Mouse (Mus musculus): ENCODE measurements around the gene Zfp597. TPM values are rescaled to one million over a fixed set of nuclear protein-coding genes. Genes with fewer than 3 reads are reported as not detected.
"Not testable (repeated sequence)": the region's sequence is repeated elsewhere in the genome, so short reads cannot be mapped to it uniquely, and the experiment has no call there.

Zfp597 gene
- polyA plus RNA-seq, 1 experiment from 2014 or later, result 5.9 TPM

DNA sequence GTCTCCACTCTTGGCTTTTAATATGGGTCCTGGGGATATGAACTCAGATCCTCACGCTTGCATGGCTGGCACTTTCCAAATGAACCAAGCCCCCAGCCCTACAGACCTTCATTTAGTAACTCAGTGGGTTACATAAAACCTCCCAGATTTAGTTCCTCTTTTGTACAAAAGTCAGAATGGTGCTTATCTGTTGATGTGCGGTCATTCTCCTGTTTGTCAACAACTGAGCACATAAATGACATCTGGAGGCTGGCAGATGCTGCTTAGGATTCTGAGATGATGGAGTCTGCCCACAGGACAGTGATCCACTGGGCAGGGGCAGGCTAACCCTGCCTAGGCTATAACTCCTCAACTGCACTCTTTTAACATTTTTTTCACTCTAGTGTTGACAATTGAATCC, 54.6 kb downstream of the Zfp597 start:
- no peak overlapping the region for H3K4me2 ChIP-seq
- DNase-seq (ENCODE audit: low spot score) (no peak), ATAC-seq (replicated peaks; ENCODE audit: low FRiP score) (no peak)
- H3K4me1 ChIP-seq (replicated peaks; ENCODE audit: control insufficient read depth, insufficient read depth, low read length), result no peaks in the 10 kb centered on the region
- H3K27me3 ChIP-seq (replicated peaks; ENCODE audit: control insufficient read depth, insufficient read depth, low read length), result no peaks in the 10 kb centered on the region
- H3K9ac ChIP-seq (ENCODE audit: low read depth, low read length), result no peak overlapping the region
- no peak overlapping the region for H3K4me3 ChIP-seq (ENCODE audit: low read depth, low read length)
- no peak overlapping the region for H3K27ac ChIP-seq (ENCODE audit: low read depth, low read length)
- WGBS, result 65% methylated on average over 2 of the region's 2 CpGs
- H3K36me3 ChIP-seq (ENCODE audit: control insufficient read depth, insufficient read depth, low read length), result no peaks in the 10 kb centered on the region
- H3K9me3 ChIP-seq (ENCODE audit: control insufficient read depth, low read length), result no peaks in the 10 kb centered on the region

- Histone ChIP-seq H3K27ac (ENCODE audit: low read depth, low read length) (no peak overlapping the region), H3K9me3 (ENCODE audit: control insufficient read depth, low read length) (no peaks in the 10 kb centered on the region), H3K36me3 (ENCODE audit: control insufficient read depth, insufficient read depth, low read length) (no peaks in the 10 kb centered on the region), H3K27me3 (replicated peaks; ENCODE audit: control insufficient read depth, insufficient read depth, low read length) (no peaks in the 10 kb centered on the region), H3K4me1 (replicated peaks; ENCODE audit: control insufficient read depth, insufficient read depth, low read length) (no peaks in the 10 kb centered on the region), H3K4me3 (ENCODE audit: low read depth, low read length) (no peak overlapping the region), H3K4me2 (no peak overlapping the region), H3K9ac (ENCODE audit: low read depth, low read length) (no peak overlapping the region)
- no peak for DNase-seq (ENCODE audit: low spot score)
- WGBS, result 53% methylated on average over 3 of the region's 3 CpGs
- no peak for ATAC-seq (replicated peaks; ENCODE audit: low FRiP score)
Observed at GRCm38 (mm10) chr16:3828021-3828420, 56.3 kb downstream of the Zfp597 start.

- H3K9ac ChIP-seq (ENCODE audit: low read depth, low read length), result no peak overlapping the region
- ATAC-seq (replicated peaks; ENCODE audit: low FRiP score), result no peak
- no peak overlapping the region for H3K4me3 ChIP-seq (ENCODE audit: low read depth, low read length)
- 81% methylated on average over 2 of the region's 2 CpGs for WGBS
- H3K4me1 ChIP-seq (replicated peaks; ENCODE audit: control insufficient read depth, insufficient read depth, low read length), result no peaks in the 10 kb centered on the region
- no peaks in the 10 kb centered on the region for H3K36me3 ChIP-seq (ENCODE audit: control insufficient read depth, insufficient read depth, low read length)
- H3K9me3 ChIP-seq (ENCODE audit: control insufficient read depth, low read length), result no peaks in the 10 kb centered on the region
- H3K4me2 ChIP-seq, result no peak overlapping the region
- H3K27me3 ChIP-seq (replicated peaks; ENCODE audit: control insufficient read depth, insufficient read depth, low read length), result no peaks in the 10 kb centered on the region
- H3K27ac ChIP-seq (ENCODE audit: low read depth, low read length), result no peak overlapping the region
- DNase-seq (ENCODE audit: low spot score), result no peak
Observed at GRCm38 (mm10) chr16:3820202-3820601, 64.2 kb downstream of the Zfp597 start.

DNA sequence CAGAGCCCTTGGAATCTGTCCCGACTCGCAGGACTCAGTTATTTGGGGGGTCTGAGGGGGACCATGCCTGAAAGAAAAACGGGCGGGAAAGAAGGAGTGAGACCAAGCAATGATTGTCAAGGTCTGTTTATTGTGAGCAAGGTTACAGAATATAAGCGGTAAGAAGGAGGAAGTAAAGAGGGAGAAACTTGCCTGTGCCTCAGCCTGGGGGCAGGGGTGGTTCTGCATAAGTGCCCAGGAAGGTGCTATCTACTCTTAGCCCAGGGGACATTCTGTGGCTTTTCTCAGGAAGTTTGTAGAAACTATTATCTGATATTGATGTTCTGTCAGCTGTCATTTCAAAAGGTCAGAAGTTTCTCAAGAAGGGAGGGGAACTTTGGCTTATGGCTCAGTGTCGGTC, 69.7 kb downstream of the Zfp597 start:
- H3K4me3 ChIP-seq (ENCODE audit: low read depth, low read length); DNase-seq (ENCODE audit: low spot score); H3K36me3 ChIP-seq (ENCODE audit: control insufficient read depth, insufficient read depth, low read length); H3K4me1 ChIP-seq (replicated peaks; ENCODE audit: control insufficient read depth, insufficient read depth, low read length); ATAC-seq (replicated peaks; ENCODE audit: low FRiP score); H3K9me3 ChIP-seq (ENCODE audit: control insufficient read depth, low read length); H3K27me3 ChIP-seq (replicated peaks; ENCODE audit: control insufficient read depth, insufficient read depth, low read length); H3K9ac ChIP-seq (ENCODE audit: low read depth, low read length); H3K27ac ChIP-seq (ENCODE audit: low read depth, low read length); H3K4me2 ChIP-seq: not testable (repeated sequence)
- WGBS, result 72% methylated on average over 6 of the region's 6 CpGs

Small RNAs within 50 kb of the gene (microRNA-seq; reads per million reads assigned to microRNA genes)
- not detected for gene Gm23493 (ENCODE audit: borderline number of aligned reads)

Other genes with a start within 250 kb of the Zfp597 start
- 0.05 and 0.21 TPM in 2 replicates for gene Mefv, start 166.5 kb downstream of the Zfp597 start, polyA plus RNA-seq (2014; fragmentation: Nextera tagmentation; extraction: Ambion mirVana)
- gene Zfp263, start 140.5 kb downstream of the Zfp597 start, polyA plus RNA-seq (2014; fragmentation: Nextera tagmentation; extraction: Ambion mirVana), result 31.8 and 33.1 TPM in 2 replicates
- gene Olfr15, start 53.7 kb downstream of the Zfp597 start, polyA plus RNA-seq (2014; fragmentation: Nextera tagmentation; extraction: Ambion mirVana), result not detected in 2 replicates
- 0.47 and 0.62 TPM in 2 replicates for gene Zfp174, start 37.3 kb downstream of the Zfp597 start, polyA plus RNA-seq (2014; fragmentation: Nextera tagmentation; extraction: Ambion mirVana)
- 44.3 and 51.2 TPM in 2 replicates for gene Naa60, start 12.2 kb downstream of the Zfp597 start, polyA plus RNA-seq (2014; fragmentation: Nextera tagmentation; extraction: Ambion mirVana)
- 0.88 and 3.2 TPM in 2 replicates for gene Gm20695, start 87 bp upstream of the Zfp597 start, polyA plus RNA-seq (2014; fragmentation: Nextera tagmentation; extraction: Ambion mirVana)
- gene 1700037C18Rik, start 24.1 kb upstream of the Zfp597 start, polyA plus RNA-seq (2014; fragmentation: Nextera tagmentation; extraction: Ambion mirVana), result 4.8 and 5.5 TPM in 2 replicates
- gene Cluap1, start 24.2 kb upstream of the Zfp597 start, polyA plus RNA-seq (2014; fragmentation: Nextera tagmentation; extraction: Ambion mirVana), result 21.8 and 22.9 TPM in 2 replicates
- gene Nlrc3, start 92.1 kb upstream of the Zfp597 start, polyA plus RNA-seq (2014; fragmentation: Nextera tagmentation; extraction: Ambion mirVana), result 0.94 and 1.1 TPM in 2 replicates
- gene Slx4, start 119.2 kb upstream of the Zfp597 start, polyA plus RNA-seq (2014; fragmentation: Nextera tagmentation; extraction: Ambion mirVana), result 21.3 and 24.5 TPM in 2 replicates
- gene Dnase1, start 152.4 kb upstream of the Zfp597 start, polyA plus RNA-seq (2014; fragmentation: Nextera tagmentation; extraction: Ambion mirVana), result 3.9 and 6.0 TPM in 2 replicates
- gene Trap1, start 193.3 kb upstream of the Zfp597 start, polyA plus RNA-seq (2014; fragmentation: Nextera tagmentation; extraction: Ambion mirVana), result 147 and 157 TPM in 2 replicates

Data from liver, embryonic 11.5 days (tissue).